Mouse (Mus musculus) stomach, postnatal 0 days (tissue): Measurements from ENCODE around the gene Zdhhc17.

Experiments used
- CTCF ChIP-seq: IDR thresholded peaks from 2 replicates; pipeline ENCODE4 v1.5.1; 2016; ENCODE audit warnings: antibody characterized with exemption, low read depth, mild to moderate bottlenecking, moderate library complexity
- EP300 ChIP-seq: optimal IDR thresholded peaks from 2 replicates; pipeline ENCODE3; 2016; ENCODE audit warnings: antibody characterized with exemption

- no peak for TF ChIP-seq EP300
- TF ChIP-seq CTCF = no peak
Measured at GRCm38 (mm10) chr10:110951748-110952147, 58.2 kb downstream of the Zdhhc17 start.
